Mouse (Mus musculus): ENCODE results near the gene Mlh1.

DNA sequence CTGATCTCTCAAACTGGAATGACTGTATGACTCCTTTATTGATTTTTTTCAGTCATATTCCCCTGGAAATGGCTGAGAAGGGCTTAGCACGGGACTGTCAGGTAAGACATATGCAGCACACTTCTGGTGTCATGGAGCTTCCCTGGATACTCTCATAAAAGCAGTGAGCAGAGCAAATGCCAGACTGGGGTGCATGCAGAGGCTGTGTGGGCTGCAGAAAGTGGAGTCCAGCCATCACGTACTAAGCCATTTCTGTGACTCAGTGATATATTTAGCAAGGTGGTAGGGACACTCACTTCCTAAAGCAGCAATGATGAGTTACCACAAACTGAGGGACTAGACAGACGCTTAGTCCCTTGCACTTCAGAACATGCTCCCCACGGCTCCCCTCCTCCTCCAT is 49.3 kb upstream of the Mlh1 start:
- no peak for TF ChIP-seq GATA1 (IDR thresholded peaks at IDR 0.05; ENCODE audit: low read length)
- TF ChIP-seq TAL1 (IDR thresholded peaks at IDR 0.05; ENCODE audit: low read length), result no peak
